Mouse (Mus musculus): ENCODE results near the gene Zfp712.
A peak's percentile ranks its signal among the peaks of the same experiment; 100 is the strongest.

The Zfp712 gene

DNA sequence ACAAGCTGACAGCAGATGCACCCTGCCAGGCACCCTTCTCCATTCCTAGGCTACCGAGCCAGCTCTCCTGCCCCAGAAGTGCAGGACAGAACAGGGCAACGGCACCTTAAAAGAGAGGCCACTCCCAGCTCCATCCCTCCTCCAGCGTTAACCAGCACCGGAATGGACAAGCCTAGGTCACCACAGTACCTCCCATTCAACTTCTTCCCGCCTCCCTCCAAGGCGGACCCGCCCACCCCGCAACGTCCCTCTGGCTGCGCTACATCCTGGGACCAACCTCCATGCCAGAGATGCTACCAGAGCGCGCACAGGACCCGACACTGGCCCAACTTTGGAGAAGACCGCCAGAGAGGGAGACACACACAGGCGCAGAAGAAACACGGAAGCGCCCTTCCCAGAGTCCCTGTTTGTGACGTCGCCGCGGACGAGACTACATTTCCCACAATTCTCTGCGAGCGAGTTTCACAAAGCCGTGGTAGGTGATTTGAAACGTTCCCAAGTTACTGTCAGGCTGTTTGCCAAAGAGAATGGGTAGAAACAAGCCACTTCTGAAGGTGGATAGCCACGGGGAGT is at the start of gene Zfp712:
Zfp712 (minus strand) TSS at position 385 of the 573 bp plus-strand sequence.
- peak; percentile 93 for DNase-seq (ENCODE audit: low spot score)

DNA sequence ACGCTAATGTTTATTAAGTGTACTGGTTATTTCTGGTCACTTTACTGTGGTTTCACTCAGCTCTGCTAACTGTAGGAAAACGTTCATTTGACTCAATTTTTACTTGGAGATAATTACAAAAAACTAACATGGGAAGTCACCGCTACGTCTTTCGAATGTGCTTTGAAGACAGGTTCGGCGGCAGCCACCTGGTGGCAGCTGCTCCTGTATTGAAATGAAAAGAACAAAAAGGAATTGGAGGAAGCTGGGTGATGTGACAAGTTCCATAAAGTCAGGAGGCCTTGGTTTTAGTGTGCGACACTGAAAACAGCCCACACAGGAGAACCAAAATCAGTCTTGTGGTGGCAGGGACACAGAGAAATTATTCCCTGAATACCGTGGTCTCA is 47.8 kb upstream of the Zfp712 start:
- no peak for DNase-seq (ENCODE audit: low spot score)

DNA sequence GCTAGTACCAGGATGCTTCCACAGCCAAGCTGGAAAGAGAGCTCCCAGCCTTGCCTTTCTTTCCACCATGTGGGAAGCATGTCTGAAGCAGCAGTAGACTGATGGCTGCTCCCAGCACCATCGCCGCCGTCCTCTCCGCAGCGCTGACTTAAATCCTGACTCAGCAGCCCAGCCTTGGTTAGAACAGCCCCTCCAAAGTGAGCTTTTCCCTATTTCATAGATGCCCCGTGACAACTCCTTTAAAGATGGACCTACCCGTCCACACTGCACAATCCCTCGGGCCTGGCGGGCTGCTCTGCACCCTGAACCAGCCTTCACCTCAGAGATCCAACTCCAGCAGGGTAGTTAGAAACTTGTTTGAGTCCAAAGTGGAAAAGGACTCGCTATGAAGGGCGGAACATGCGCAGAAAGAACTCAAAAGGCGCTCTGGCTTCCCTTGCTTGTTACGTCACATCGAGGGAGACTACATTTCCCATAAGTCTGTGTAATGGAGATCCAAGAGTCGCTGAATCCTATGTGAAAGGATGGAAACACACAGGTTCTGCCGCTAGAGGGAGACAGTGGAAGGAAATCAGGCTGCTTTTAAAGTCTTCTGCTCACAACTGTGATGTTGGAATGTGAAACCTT is 47.3 kb upstream of the Zfp712 start, which contains the start of gene Gm28557:
Gm28557 (minus strand) TSS at position 411 of the 627 bp plus-strand sequence.
- DNase-seq (ENCODE audit: low spot score), result peak; percentile 98

DNA sequence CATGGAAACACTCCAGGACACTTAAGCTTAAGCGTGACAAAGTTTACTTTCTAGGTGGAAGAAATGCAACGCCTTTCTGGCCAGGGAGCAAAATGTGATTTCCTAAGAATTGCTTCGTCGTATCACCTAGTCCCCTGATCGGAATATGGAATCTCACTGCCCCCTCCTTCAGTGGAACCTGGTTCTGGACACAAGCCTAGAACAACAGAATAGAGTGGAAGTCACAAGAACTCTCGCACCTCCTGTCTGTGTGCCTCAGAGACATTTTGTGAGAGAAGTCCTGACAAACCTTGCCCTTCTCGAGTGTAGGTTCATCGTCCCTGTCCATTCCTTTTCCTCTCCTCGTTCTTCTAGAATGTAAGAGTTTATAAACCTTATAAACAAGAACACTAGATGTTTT is 46.7 kb upstream of the Zfp712 start:
- DNase-seq (ENCODE audit: low spot score), result no peak

DNA sequence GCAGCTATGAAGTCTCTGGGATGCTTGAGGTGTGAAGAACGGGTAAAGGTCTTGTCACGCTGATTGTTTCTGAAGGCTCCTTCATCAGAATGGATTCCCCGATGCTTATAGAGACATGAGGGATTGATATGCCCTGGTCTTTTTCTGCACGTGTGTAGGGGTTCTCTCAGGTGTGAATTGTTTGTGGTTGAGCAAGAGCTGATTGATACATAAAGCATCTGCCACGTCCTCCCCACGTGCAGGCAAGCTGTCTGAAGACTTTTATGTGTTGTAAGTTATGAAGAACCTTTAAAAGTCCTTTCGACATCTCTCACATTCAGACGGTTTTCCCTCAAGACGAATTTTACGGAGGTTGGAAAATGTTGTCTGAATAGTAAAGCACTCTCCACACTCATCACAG is 36.9 kb upstream of the Zfp712 start, which contains the start of gene Zfp708:
Zfp708 (minus strand) TSS at position 101 of the 400 bp plus-strand sequence.
- no peak for DNase-seq (ENCODE audit: low spot score)

DNA sequence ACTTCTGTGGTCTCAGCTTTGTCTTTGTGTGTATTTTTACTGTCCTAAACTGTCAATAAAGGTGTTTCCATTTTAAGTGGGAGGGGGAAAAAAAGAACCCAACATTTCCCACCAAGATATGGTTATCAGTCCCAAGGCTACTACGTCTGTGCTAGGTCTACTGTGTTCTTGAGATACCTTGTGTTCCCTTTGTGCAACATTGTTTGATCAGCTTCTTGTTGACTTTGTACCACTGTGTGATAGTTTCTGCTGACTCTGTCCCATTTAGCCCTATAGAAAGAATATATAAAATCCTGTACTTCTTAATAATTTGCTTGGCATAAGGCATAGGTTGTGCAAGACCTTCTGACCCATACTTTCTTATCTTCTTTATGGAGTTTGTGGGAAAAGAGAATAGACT is 29.2 kb upstream of the Zfp712 start:
- no peak for DNase-seq (ENCODE audit: low spot score)

DNA sequence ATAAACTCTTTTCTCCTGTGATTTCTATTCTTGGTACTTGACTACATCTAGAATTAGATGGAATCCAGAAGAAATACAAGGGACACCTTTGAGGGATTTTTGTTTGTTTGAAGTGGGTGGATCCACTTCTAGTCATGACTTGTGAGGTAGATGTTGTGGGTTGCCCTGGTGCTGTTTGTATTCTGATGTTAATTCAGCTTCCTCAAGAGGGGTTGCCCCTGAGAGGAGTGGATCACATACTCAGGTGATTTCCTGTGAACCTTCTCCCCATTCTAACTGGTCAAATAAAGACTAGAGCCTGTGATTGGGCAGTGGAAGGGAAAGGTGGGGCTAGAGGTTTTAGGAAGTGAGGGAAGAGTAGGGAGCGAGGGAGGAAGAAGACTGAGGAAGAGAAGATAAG is 21.0 kb upstream of the Zfp712 start:
- no peak for DNase-seq (ENCODE audit: low spot score)

DNA sequence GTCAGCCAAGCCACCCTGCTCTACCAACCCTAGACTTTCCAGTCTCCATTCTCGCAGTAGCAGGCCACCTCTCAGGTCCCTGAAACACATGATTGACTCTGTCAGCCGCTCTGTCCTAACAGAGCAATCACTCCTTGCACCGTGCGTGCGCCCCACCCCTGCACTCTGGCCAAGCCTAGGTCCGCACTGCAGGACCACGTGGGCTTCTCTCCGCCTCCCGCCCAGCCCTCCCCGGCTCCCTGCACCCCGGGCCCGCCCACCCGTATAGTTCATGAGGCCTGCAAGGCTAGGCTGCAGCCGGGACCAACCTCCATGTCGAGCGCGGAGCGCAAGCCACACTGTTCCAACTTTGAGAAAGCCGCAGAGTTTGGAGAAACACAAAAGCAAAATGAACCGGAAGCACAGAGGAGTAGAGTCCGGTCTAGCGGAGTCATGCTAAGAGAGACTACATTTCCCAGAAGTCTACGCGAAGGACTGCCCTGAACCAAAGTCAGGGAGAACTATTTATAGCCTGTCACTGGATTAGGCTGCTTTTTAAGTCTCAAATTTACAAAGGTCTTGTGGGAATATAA is 20.3 kb upstream of the Zfp712 start:
- peak; percentile 61 for DNase-seq (ENCODE audit: low spot score)

DNA sequence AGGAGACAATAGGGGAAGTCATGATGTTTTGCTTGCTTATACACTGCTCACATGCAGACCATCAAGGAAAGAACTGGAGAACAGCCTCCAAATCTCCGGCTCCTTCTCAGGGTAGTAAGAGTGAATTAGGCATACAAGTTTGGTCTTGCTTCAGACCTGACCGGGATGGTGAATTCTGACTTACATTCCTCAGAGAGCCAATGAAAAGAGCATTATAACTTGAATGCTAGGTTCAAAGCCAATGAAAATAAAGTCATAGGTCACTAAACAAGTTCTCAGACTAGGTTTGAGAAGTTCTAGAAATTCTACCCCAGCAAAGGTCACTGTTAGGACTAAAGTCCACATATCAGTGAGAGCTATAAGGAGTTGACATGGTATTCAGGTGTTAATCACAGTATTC is 16.3 kb upstream of the Zfp712 start:
- DNase-seq (ENCODE audit: low spot score), result no peak

DNA sequence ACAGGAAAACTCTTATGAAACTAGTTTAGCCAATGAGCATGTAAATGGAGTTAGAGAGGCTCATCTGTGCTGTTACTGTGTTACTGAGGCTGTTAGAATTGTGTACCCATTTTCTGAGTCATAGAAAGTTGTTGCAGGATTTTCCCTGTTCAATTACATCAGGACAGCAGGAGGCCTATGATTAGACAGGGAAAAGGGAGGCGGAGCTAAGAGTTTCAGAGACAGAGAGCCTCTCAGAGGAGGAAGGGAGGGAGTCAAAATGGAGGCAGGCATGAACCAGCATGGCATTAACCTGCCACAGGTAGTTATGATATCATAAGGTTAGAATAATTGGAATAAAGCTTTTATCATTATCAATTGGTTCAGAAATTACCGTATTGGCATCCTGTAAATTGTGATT is 11.8 kb upstream of the Zfp712 start:
- DNase-seq (ENCODE audit: low spot score), result no peak

DNA sequence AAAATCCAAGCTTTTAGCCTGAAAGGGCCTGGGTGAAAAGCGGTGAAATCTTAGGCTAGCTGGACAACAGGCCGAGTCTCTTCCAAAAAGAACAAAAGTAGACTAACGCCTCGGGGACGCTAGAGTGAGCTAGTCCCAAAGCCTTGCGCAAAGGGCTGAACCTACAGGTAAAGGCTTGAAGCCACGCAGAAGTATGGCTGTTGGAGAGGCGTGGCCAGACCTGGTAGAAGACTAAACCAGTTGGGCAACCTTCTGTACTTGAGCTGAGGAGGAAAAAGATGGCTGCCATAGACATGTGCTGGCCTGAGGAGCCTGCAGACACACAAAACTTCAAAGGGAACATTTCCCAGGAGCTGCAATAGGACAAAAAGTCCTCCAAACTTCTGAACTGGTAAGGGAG is 4.4 kb upstream of the Zfp712 start:
- DNase-seq (ENCODE audit: low spot score), result no peak

DNA sequence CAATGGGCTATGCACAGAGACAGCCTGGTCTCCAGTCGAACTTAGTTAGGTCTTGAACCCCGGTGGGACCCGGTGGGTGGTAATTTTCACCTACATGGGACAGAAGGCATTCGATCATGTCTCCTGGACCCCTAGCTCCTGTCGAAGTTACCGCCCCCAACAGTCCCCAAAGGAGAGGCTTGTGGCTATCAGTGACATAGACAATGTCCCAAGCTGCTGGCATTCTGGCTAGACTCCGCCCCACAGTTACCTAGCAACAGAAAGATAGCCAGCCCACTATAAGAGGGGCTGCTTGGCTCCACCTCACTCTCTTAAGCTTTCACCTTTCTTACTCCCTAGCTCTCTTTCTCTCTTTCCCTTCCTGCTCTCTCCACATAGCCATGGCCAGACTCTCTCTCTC is 1.5 kb upstream of the Zfp712 start:
- DNase-seq (ENCODE audit: low spot score), result no peak

DNA sequence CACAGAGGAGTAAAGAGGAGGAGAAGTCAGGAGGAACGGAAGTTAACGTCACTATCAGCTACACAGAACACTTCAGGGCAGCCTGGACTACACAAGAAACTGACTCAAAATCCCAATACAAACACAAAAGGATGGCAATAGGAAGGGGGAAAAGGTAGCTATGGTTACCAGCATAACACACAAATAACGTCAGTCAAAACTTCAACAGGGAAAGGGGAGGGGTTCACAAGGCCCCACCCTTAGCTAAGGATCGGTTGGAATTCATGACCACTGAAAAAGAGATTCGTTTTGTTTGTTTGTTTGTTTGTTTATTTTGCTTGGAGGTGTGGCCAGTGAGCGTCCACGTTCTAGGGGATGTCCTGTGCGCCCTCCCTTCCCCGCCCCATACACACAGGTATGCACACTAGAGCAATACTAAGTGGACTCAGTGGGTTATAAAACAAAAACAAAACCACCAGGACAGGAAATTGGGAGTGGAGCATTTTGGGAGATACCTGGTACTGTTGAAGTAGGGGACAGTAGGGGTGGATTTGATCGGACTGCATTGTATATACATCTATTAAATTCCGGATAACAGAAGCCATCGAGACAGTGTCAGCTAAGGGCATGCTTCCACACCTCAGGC is 697 bp downstream of the Zfp712 start:
- DNase-seq (ENCODE audit: low spot score), result peak; percentile 8

Data from layer of hippocampus, adult 9-10 months (tissue).